Mouse (Mus musculus): ENCODE results near the gene Elovl5. TPM values are rescaled to one million over a fixed set of nuclear protein-coding genes. Genes with fewer than 3 reads are reported as not detected.

Elovl5 gene
- polyA plus RNA-seq, 1 experiment from 2014 or later = 94.6 TPM

DNA sequence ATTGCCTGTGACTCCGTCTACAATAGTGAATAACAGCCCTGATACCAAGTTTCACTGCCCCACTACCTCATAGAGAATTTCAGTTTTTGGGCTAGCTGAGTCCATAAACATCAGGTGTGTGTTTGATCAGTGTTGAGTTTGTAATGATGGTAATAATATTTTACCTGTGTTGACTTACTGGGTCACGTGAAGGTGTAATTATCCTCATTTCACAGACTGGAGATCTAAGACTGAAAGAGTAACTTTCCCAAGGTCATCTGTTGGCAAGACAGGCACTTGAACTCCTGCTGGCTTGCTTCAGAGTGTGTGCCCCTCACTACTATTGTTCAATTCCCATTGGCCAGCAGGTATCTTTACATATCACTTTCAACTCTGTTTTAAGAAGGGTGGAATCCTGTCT, 31.1 kb downstream of the Elovl5 start:
- no peak overlapping the region for H3K9ac ChIP-seq (ENCODE audit: low read length)
- H3K4me2 ChIP-seq (ENCODE audit: low read depth, low read length) = no peak overlapping the region
- H3K27ac ChIP-seq (ENCODE audit: low read length) = no peak overlapping the region
- H3K27me3 ChIP-seq (ENCODE audit: control insufficient read depth, insufficient read depth, low read depth, low read length) = no peaks in the 10 kb centered on the region
- H3K9me3 ChIP-seq (ENCODE audit: control insufficient read depth, low read length) = no peaks in the 10 kb centered on the region
- ATAC-seq (ENCODE audit: low read depth) = no peak
- 64% methylated on average over 2 of the region's 2 CpGs for WGBS
- H3K4me3 ChIP-seq (ENCODE audit: low read length) = no peak overlapping the region
- H3K4me1 ChIP-seq (replicated peaks; ENCODE audit: control insufficient read depth, insufficient read depth, low read length) = peaks cover 17% of the 10 kb centered on the region
- H3K36me3 ChIP-seq (ENCODE audit: control insufficient read depth, insufficient read depth, low read length) = 0 out of 2 replicates have a peak, but pooled peaks cover 2% of the 10 kb centered on the region

DNA sequence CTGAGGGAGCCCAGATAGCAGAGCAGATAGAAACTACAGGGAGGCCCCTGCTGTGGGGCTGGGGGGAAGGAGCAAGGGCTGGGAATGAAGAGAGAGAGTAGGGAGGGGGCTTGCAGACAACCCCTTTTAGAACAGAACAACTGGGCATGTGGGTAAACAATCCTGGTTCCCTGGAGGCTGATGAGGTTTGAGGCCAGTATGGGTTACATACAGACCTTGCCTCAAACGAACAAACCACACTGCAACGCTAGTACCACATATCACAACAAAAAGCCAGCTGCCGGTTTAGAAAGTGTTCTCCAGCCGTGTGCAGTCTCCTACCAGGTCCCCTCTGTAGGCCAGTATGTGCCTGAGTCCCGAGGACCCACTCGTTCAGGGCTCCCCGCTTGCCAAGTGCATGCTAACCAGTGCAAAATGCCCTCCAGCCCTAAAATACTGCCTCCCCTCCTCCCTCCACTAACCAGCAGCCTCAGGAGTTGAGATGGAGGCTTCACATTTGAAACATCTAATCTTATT, 32.6 kb downstream of the Elovl5 start:
- H3K27me3 ChIP-seq (ENCODE audit: control insufficient read depth, insufficient read depth, low read depth, low read length) = no peaks in the 10 kb centered on the region
- H3K27ac ChIP-seq (ENCODE audit: low read length) = peak overlapping the region; percentile 43; the same call in 1 of the 2 replicates
- 35% methylated on average over 7 of the region's 7 CpGs for WGBS
- no peak overlapping the region for H3K4me3 ChIP-seq (ENCODE audit: low read length)
- 0 out of 2 replicates have a peak, but pooled peaks cover 2% of the 10 kb centered on the region for H3K36me3 ChIP-seq (ENCODE audit: control insufficient read depth, insufficient read depth, low read length)
- H3K9ac ChIP-seq (ENCODE audit: low read length) = peak overlapping the region; percentile 44; the same call in 1 of the 2 replicates
- H3K4me1 ChIP-seq (replicated peaks; ENCODE audit: control insufficient read depth, insufficient read depth, low read length) = peaks cover 21% of the 10 kb centered on the region
- ATAC-seq (ENCODE audit: low read depth) = peak; percentile 35; the same call in 1 of the 2 replicates
- no peaks in the 10 kb centered on the region for H3K9me3 ChIP-seq (ENCODE audit: control insufficient read depth, low read length)
- no peak overlapping the region for H3K4me2 ChIP-seq (ENCODE audit: low read depth, low read length)

DNA sequence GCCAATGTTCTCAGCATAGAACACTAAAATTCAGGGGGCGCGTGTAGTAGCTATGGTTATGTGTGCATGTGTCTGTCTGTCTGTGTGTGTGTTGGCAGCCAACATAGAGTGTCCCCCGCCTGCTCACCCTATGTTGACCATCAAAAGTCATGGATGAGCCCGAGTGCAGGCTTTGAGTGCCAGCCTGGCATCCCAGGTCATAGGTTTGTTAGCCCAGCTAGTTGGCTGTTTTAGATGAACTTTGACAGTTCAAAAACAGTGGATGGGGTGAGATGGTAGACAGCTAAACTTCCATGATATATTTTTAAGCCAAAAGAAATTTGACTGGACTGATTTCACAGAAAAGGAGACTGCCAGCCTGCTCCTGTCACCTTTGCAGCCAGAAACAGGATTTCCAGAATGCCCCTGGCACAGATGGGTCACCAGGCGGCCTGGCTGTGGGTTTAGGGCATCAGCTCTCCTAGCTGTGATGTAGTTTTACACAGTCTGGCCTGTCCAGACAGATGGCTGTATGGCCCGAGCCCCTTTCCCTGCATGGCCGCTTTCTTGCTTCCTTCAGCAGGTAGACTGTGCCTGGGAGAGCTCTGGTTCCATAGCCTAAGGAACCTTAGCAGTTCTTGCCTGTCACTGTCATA, 33.8 kb downstream of the Elovl5 start:
- Histone ChIP-seq H3K27me3 (ENCODE audit: control insufficient read depth, insufficient read depth, low read depth, low read length) (no peaks in the 10 kb centered on the region), H3K4me2 (ENCODE audit: low read depth, low read length) (no peak overlapping the region), H3K9me3 (ENCODE audit: control insufficient read depth, low read length) (no peaks in the 10 kb centered on the region), H3K4me1 (replicated peaks; ENCODE audit: control insufficient read depth, insufficient read depth, low read length) (peaks cover 20% of the 10 kb centered on the region), H3K9ac (ENCODE audit: low read length) (no peak overlapping the region), H3K36me3 (ENCODE audit: control insufficient read depth, insufficient read depth, low read length) (0 out of 2 replicates have a peak, but pooled peaks cover 2% of the 10 kb centered on the region), H3K27ac (ENCODE audit: low read length) (no peak overlapping the region), H3K4me3 (ENCODE audit: low read length) (no peak overlapping the region)
- no peak for ATAC-seq (ENCODE audit: low read depth)
- WGBS = 85% methylated on average over 7 of the region's 7 CpGs

DNA sequence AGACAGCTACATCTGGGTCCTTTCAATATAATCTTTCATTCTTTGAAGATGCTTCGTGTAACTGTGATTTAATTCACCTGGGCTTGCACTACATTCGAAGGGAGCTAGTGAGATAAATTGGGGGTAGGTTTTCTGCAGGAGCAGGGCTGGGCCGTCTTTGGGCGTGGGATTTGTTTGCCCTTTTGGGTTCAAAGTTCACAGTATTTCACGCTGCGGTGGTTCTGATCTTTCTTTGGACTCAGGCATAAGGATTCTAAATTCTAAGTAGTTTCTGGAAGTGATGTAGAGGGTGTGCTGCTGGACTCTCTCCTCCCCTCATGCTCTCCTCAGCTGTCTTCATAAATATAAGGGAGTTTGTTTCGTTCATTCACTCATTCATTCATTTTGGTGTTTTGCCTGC, 34.8 kb downstream of the Elovl5 start:
- H3K9me3 ChIP-seq (ENCODE audit: control insufficient read depth, low read length) = no peaks in the 10 kb centered on the region
- no peak overlapping the region for H3K9ac ChIP-seq (ENCODE audit: low read length)
- no peak overlapping the region for H3K4me2 ChIP-seq (ENCODE audit: low read depth, low read length)
- no peak for ATAC-seq (ENCODE audit: low read depth)
- H3K27ac ChIP-seq (ENCODE audit: low read length) = no peak overlapping the region
- 68% methylated on average over 7 of the region's 7 CpGs for WGBS
- peaks cover 18% of the 10 kb centered on the region for H3K4me1 ChIP-seq (replicated peaks; ENCODE audit: control insufficient read depth, insufficient read depth, low read length)
- no peak overlapping the region for H3K4me3 ChIP-seq (ENCODE audit: low read length)
- H3K27me3 ChIP-seq (ENCODE audit: control insufficient read depth, insufficient read depth, low read depth, low read length) = no peaks in the 10 kb centered on the region
- H3K36me3 ChIP-seq (ENCODE audit: control insufficient read depth, insufficient read depth, low read length) = 0 out of 2 replicates have a peak, but pooled peaks cover 2% of the 10 kb centered on the region

DNA sequence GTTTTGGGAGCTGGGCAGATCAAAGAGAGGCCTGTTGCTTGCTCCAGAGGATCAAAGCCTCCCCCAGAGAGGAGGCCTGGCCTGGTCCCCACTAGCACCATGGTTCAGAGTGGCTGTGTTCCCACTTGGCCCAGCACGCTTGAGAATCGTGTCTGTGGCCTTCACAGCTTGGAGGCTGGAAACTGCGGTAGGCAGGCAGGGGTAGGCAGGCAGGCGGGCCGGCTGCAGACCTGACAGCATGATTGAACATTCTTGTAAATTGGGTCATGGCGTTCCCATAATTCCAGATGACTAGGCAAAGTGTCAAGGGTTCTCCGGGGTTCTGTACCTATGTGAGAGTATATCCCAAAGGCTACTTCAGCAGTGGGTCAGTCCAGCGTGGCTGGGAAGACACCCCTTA, 35.9 kb downstream of the Elovl5 start:
- Histone ChIP-seq H3K9ac (ENCODE audit: low read length) (no peak overlapping the region), H3K36me3 (ENCODE audit: control insufficient read depth, insufficient read depth, low read length) (peaks cover 2% of the 10 kb centered on the region; the same call in 1 of the 2 replicates), H3K27ac (ENCODE audit: low read length) (no peak overlapping the region), H3K4me3 (ENCODE audit: low read length) (no peak overlapping the region), H3K9me3 (ENCODE audit: control insufficient read depth, low read length) (no peaks in the 10 kb centered on the region), H3K27me3 (ENCODE audit: control insufficient read depth, insufficient read depth, low read depth, low read length) (no peaks in the 10 kb centered on the region), H3K4me1 (replicated peaks; ENCODE audit: control insufficient read depth, insufficient read depth, low read length) (peaks cover 18% of the 10 kb centered on the region), H3K4me2 (ENCODE audit: low read depth, low read length) (no peak overlapping the region)
- WGBS = 51% methylated on average over 8 of the region's 8 CpGs
- ATAC-seq (ENCODE audit: low read depth) = no peak

DNA sequence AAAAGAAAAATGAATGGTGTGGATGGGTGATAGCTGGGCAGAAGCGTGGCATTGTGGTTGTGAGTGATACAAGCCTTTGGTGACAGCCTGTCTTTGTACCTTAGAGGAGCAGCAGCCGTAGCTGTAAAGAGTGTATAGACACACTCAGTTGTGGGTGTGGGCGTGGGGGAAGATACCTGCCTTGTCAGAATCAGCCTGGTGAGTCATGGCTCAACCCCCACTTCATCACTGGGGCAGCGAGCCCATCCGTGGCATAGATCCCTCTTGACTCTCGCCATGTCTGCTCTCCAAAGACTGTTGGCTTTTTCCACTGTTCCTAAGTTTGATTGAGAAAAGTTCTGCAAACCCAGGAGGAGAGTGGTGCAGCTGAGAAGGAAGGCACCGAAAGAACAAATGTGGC, 37.3 kb downstream of the Elovl5 start:
- Histone ChIP-seq H3K4me1 (replicated peaks; ENCODE audit: control insufficient read depth, insufficient read depth, low read length) (peaks cover 15% of the 10 kb centered on the region), H3K9ac (ENCODE audit: low read length) (no peak overlapping the region), H3K36me3 (ENCODE audit: control insufficient read depth, insufficient read depth, low read length) (peaks cover 2% of the 10 kb centered on the region; the same call in 1 of the 2 replicates), H3K4me2 (ENCODE audit: low read depth, low read length) (no peak overlapping the region), H3K27me3 (ENCODE audit: control insufficient read depth, insufficient read depth, low read depth, low read length) (no peaks in the 10 kb centered on the region), H3K9me3 (ENCODE audit: control insufficient read depth, low read length) (no peaks in the 10 kb centered on the region), H3K4me3 (ENCODE audit: low read length) (no peak overlapping the region), H3K27ac (ENCODE audit: low read length) (0 out of 2 replicates have a peak overlapping the region, but pooled peaks have one; percentile 0)
- no peak for ATAC-seq (ENCODE audit: low read depth)
- WGBS = 65% methylated on average over 7 of the region's 7 CpGs

DNA sequence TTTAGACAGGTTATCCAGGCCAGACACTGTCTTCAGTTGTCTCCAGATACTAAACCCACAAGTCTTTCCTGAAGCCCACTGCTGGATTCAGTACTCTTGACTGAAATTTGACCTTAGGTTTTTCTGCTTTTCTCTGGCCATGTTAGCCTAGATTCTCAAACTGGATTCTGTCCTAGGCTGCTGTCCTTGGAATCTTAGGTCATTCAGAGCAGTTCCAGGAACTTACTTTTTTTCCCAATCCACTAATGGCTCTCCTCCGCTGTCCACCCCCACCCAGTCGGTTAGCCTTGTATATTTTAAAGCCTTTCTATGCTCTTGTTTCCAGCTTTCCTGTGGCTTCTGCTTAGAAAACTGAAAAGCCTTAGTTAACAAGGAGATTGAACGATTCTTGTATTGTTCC, 37.8 kb downstream of the Elovl5 start:
- no peak overlapping the region for H3K9ac ChIP-seq (ENCODE audit: low read length)
- 0 out of 2 replicates have a peak overlapping the region, but pooled peaks have one; percentile 0 for H3K27ac ChIP-seq (ENCODE audit: low read length)
- peaks cover 10% of the 10 kb centered on the region for H3K4me1 ChIP-seq (replicated peaks; ENCODE audit: control insufficient read depth, insufficient read depth, low read length)
- H3K27me3 ChIP-seq (ENCODE audit: control insufficient read depth, insufficient read depth, low read depth, low read length) = no peaks in the 10 kb centered on the region
- WGBS = 65% methylated on average over 3 of the region's 3 CpGs
- H3K36me3 ChIP-seq (ENCODE audit: control insufficient read depth, insufficient read depth, low read length) = peaks cover 2% of the 10 kb centered on the region; the same call in 1 of the 2 replicates
- no peak for ATAC-seq (ENCODE audit: low read depth)
- no peak overlapping the region for H3K4me2 ChIP-seq (ENCODE audit: low read depth, low read length)
- no peak overlapping the region for H3K4me3 ChIP-seq (ENCODE audit: low read length)
- H3K9me3 ChIP-seq (ENCODE audit: control insufficient read depth, low read length) = no peaks in the 10 kb centered on the region

DNA sequence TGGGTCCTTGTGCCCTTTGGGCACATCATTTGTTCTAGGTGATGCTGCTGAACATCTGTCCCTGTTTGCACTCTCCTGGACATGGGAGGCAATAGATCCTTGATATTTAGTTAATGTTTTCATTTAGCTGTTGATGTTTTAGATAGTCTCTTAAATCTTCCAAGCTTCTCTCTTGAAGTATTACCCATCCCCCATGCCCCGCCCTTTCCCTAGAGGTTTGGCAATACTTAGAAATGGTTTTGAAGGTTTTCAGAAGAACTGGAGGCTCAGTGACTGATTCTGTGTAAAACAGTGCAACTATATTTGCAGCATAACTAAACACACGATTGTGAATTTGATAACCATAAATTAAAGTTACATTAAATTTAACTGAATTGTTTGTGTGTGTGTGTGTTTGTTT, 38.3 kb downstream of the Elovl5 start:
- no peak for ATAC-seq (ENCODE audit: low read depth)
- Histone ChIP-seq H3K4me1 (replicated peaks; ENCODE audit: control insufficient read depth, insufficient read depth, low read length) (peaks cover 7% of the 10 kb centered on the region; the same call in 1 of the 2 replicates), H3K27ac (ENCODE audit: low read length) (no peak overlapping the region), H3K4me2 (ENCODE audit: low read depth, low read length) (no peak overlapping the region), H3K27me3 (ENCODE audit: control insufficient read depth, insufficient read depth, low read depth, low read length) (no peaks in the 10 kb centered on the region), H3K9ac (ENCODE audit: low read length) (no peak overlapping the region), H3K36me3 (ENCODE audit: control insufficient read depth, insufficient read depth, low read length) (peaks cover 2% of the 10 kb centered on the region; the same call in 1 of the 2 replicates), H3K9me3 (ENCODE audit: control insufficient read depth, low read length) (no peaks in the 10 kb centered on the region), H3K4me3 (ENCODE audit: low read length) (no peak overlapping the region)
- 79% methylated on average over 2 of the region's 2 CpGs for WGBS

DNA sequence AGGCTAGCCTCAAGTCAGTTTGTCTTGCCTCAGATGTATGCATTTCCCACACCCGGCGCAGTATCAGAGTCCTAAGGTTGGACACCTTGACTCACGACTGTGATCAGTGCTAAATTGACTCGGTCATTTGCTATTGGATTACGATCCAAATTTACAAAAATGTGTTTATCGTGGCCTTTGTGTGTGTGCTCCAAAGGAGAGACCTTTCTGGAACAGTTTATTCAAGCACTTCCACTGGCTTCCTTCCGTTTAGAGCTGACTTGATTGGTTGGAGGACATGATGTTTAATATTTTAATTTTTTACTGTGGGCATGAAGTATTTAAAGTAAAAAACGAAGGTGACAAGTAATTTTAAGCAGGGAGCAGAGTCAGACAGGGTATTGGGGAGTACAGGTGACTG, 38.8 kb downstream of the Elovl5 start:
- Histone ChIP-seq H3K4me1 (replicated peaks; ENCODE audit: control insufficient read depth, insufficient read depth, low read length) (peaks cover 7% of the 10 kb centered on the region; the same call in 1 of the 2 replicates), H3K27me3 (ENCODE audit: control insufficient read depth, insufficient read depth, low read depth, low read length) (no peaks in the 10 kb centered on the region), H3K9me3 (ENCODE audit: control insufficient read depth, low read length) (no peaks in the 10 kb centered on the region), H3K4me2 (ENCODE audit: low read depth, low read length) (no peak overlapping the region; the same call in 1 of the 2 replicates), H3K4me3 (ENCODE audit: low read length) (no peak overlapping the region), H3K36me3 (ENCODE audit: control insufficient read depth, insufficient read depth, low read length) (peaks cover 5% of the 10 kb centered on the region; the same call in 1 of the 2 replicates), H3K27ac (ENCODE audit: low read length) (no peak overlapping the region), H3K9ac (ENCODE audit: low read length) (no peak overlapping the region)
- WGBS = 71% methylated on average over 8 of the region's 8 CpGs
- no peak; the same call in 1 of the 2 replicates for ATAC-seq (ENCODE audit: low read depth)

Measured in lung, embryonic 16.5 days (tissue).